Mouse (Mus musculus): ENCODE data around the gene Ube2o. TPM values are rescaled to one million over a fixed set of nuclear protein-coding genes. Genes with fewer than 3 reads are reported as not detected.

Ube2o gene
- total RNA-seq (2021), result 10 to 100 TPM; 29.1 to 33.8 TPM

GRCm38 (mm10) chr11:116581376-116581814 is at the start of gene Ube2o:
Ube2o (minus strand) TSS chr11:116581447.
- DNase-seq, result peak; percentile 91

- DNase-seq, result peak; percentile 51
Measured at GRCm38 (mm10) chr11:116630171-116630965, 49.1 kb upstream of the Ube2o start.

- DNase-seq, result no peak
Measured at GRCm38 (mm10) chr11:116629472-116629871, 48.2 kb upstream of the Ube2o start.

GRCm38 (mm10) chr11:116628712-116629111 is 47.5 kb upstream of the Ube2o start:
- peak; percentile 95 for DNase-seq

GRCm38 (mm10) chr11:116627072-116628020 is 46.1 kb upstream of the Ube2o start:
- DNase-seq, result peak; percentile 62

- peak; percentile 19 for DNase-seq
Measured at GRCm38 (mm10) chr11:116626299-116627071, 45.2 kb upstream of the Ube2o start, which contains the start of gene Rhbdf2. Rhbdf2 (minus strand) TSS chr11:116627019.

GRCm38 (mm10) chr11:116625081-116626000 is 44.1 kb upstream of the Ube2o start:
- DNase-seq, result peak; percentile 64

- peak; percentile 92 for DNase-seq
Measured at GRCm38 (mm10) chr11:116624131-116624832, 43.0 kb upstream of the Ube2o start.

- DNase-seq, result no peak
Measured at GRCm38 (mm10) chr11:116623281-116624124, 42.3 kb upstream of the Ube2o start.

- DNase-seq, result peak; percentile 88
Measured at GRCm38 (mm10) chr11:116621258-116621704, 40.0 kb upstream of the Ube2o start.

- DNase-seq, result no peak
Measured at GRCm38 (mm10) chr11:116620559-116621253, 39.5 kb upstream of the Ube2o start.

GRCm38 (mm10) chr11:116620073-116620472 is 38.8 kb upstream of the Ube2o start:
- DNase-seq, result no peak

GRCm38 (mm10) chr11:116619561-116619960 is 38.3 kb upstream of the Ube2o start:
- no peak for DNase-seq

- DNase-seq, result no peak
Measured at GRCm38 (mm10) chr11:116619156-116619555, 37.9 kb upstream of the Ube2o start.

GRCm38 (mm10) chr11:116618666-116619065 is 37.4 kb upstream of the Ube2o start:
- no peak for DNase-seq

GRCm38 (mm10) chr11:116617641-116618040 is 36.4 kb upstream of the Ube2o start:
- no peak for DNase-seq

GRCm38 (mm10) chr11:116616438-116617118 is 35.3 kb upstream of the Ube2o start:
- no peak for DNase-seq

All from heart, postnatal 4 days (tissue).